Mouse (Mus musculus): ENCODE data around the gene Tcf12. TPM values are rescaled to one million over a fixed set of nuclear protein-coding genes. Genes with fewer than 3 reads are reported as not detected.

Gene Tcf12
- polyA plus RNA-seq, 1 experiment from 2014 or later: 94.8 TPM

GRCm38 (mm10) chr9:71822003-71822402 is 289.7 kb downstream of the Tcf12 start:
- no peak overlapping the region for H3K27ac ChIP-seq
- no peak for DNase-seq (ENCODE audit: low spot score)

GRCm38 (mm10) chr9:71818453-71818852 is 293.2 kb downstream of the Tcf12 start:
- Histone ChIP-seq H3K4me3 (replicated peaks; ENCODE audit: low read length) (no peak overlapping the region), H3K4me2 (replicated peaks) (no peak overlapping the region), H3K4me1 (replicated peaks; ENCODE audit: control insufficient read depth, insufficient read depth, low read length) (no peaks in the 10 kb centered on the region), H3K9me3 (ENCODE audit: control insufficient read depth, low read length) (no peaks in the 10 kb centered on the region), H3K36me3 (replicated peaks; ENCODE audit: control insufficient read depth, insufficient read depth) (no peaks in the 10 kb centered on the region), H3K27ac (no peak overlapping the region), H3K27me3 (ENCODE audit: control insufficient read depth, insufficient read depth, low read length) (no peaks in the 10 kb centered on the region), H3K9ac (no peak overlapping the region)
- 89% methylated on average over 7 of the region's 7 CpGs for WGBS
- no peak for DNase-seq (ENCODE audit: low spot score)
- ATAC-seq (ENCODE audit: low FRiP score): no peak

More at GRCm38 (mm10) chr9:71822003-71822402, 289.7 kb downstream of the Tcf12 start:
- Histone ChIP-seq H3K9ac (no peak overlapping the region), H3K36me3 (replicated peaks; ENCODE audit: control insufficient read depth, insufficient read depth) (no peaks in the 10 kb centered on the region), H3K4me3 (replicated peaks; ENCODE audit: low read length) (no peak overlapping the region), H3K4me2 (replicated peaks) (no peak overlapping the region), H3K4me1 (replicated peaks; ENCODE audit: control insufficient read depth, insufficient read depth, low read length) (no peaks in the 10 kb centered on the region), H3K9me3 (ENCODE audit: control insufficient read depth, low read length) (no peaks in the 10 kb centered on the region), H3K27me3 (ENCODE audit: control insufficient read depth, insufficient read depth, low read length) (no peaks in the 10 kb centered on the region)
- 82% methylated on average over 3 of the region's 3 CpGs for WGBS
- ATAC-seq (ENCODE audit: low FRiP score): no peak

- no peak for ATAC-seq (ENCODE audit: low FRiP score)
These were observed 295.6 kb downstream of the Tcf12 start for GRCm38 (mm10) chr9:71816121-71816520.

GRCm38 (mm10) chr9:71813565-71813964 is 298.1 kb downstream of the Tcf12 start:
- H3K9ac ChIP-seq: no peak overlapping the region
- no peak overlapping the region for H3K4me2 ChIP-seq (replicated peaks)
- no peak for DNase-seq (ENCODE audit: low spot score)
- no peaks in the 10 kb centered on the region for H3K36me3 ChIP-seq (replicated peaks; ENCODE audit: control insufficient read depth, insufficient read depth)
- H3K9me3 ChIP-seq (ENCODE audit: control insufficient read depth, low read length): no peaks in the 10 kb centered on the region; the same call in 1 of the 2 replicates
- no peak for ATAC-seq (ENCODE audit: low FRiP score)
- WGBS: 87% methylated on average over 3 of the region's 3 CpGs
- H3K27ac ChIP-seq: no peak overlapping the region
- no peaks in the 10 kb centered on the region for H3K4me1 ChIP-seq (replicated peaks; ENCODE audit: control insufficient read depth, insufficient read depth, low read length)
- no peak overlapping the region for H3K4me3 ChIP-seq (replicated peaks; ENCODE audit: low read length)
- H3K27me3 ChIP-seq (ENCODE audit: control insufficient read depth, insufficient read depth, low read length): no peaks in the 10 kb centered on the region

More at GRCm38 (mm10) chr9:71816121-71816520, 295.6 kb downstream of the Tcf12 start:
- Histone ChIP-seq H3K27me3 (ENCODE audit: control insufficient read depth, insufficient read depth, low read length) (no peaks in the 10 kb centered on the region), H3K4me2 (replicated peaks) (no peak overlapping the region), H3K4me3 (replicated peaks; ENCODE audit: low read length) (no peak overlapping the region), H3K27ac (no peak overlapping the region), H3K9me3 (ENCODE audit: control insufficient read depth, low read length) (no peaks in the 10 kb centered on the region), H3K4me1 (replicated peaks; ENCODE audit: control insufficient read depth, insufficient read depth, low read length) (no peaks in the 10 kb centered on the region), H3K9ac (no peak overlapping the region), H3K36me3 (replicated peaks; ENCODE audit: control insufficient read depth, insufficient read depth) (no peaks in the 10 kb centered on the region)
- WGBS: 76% methylated on average over 3 of the region's 3 CpGs
- DNase-seq (ENCODE audit: low spot score): no peak

GRCm38 (mm10) chr9:71812914-71813313 is 298.8 kb downstream of the Tcf12 start:
- H3K27ac ChIP-seq: no peak overlapping the region
- no peaks in the 10 kb centered on the region for H3K36me3 ChIP-seq (replicated peaks; ENCODE audit: control insufficient read depth, insufficient read depth)
- no peaks in the 10 kb centered on the region for H3K4me1 ChIP-seq (replicated peaks; ENCODE audit: control insufficient read depth, insufficient read depth, low read length)
- no peak overlapping the region for H3K4me2 ChIP-seq (replicated peaks)
- no peak overlapping the region for H3K9ac ChIP-seq
- no peak overlapping the region for H3K4me3 ChIP-seq (replicated peaks; ENCODE audit: low read length)
- 50% methylated on average over 4 of the region's 4 CpGs for WGBS
- DNase-seq (ENCODE audit: low spot score) (no peak), ATAC-seq (ENCODE audit: low FRiP score) (no peak)
- no peaks in the 10 kb centered on the region; the same call in 1 of the 2 replicates for H3K9me3 ChIP-seq (ENCODE audit: control insufficient read depth, low read length)
- no peaks in the 10 kb centered on the region for H3K27me3 ChIP-seq (ENCODE audit: control insufficient read depth, insufficient read depth, low read length)

GRCm38 (mm10) chr9:71812402-71812801 is 299.3 kb downstream of the Tcf12 start:
- WGBS: 31% methylated on average over 4 of the region's 4 CpGs
- no peak overlapping the region for H3K4me2 ChIP-seq (replicated peaks)
- no peak overlapping the region for H3K4me3 ChIP-seq (replicated peaks; ENCODE audit: low read length)
- no peaks in the 10 kb centered on the region; the same call in 1 of the 2 replicates for H3K9me3 ChIP-seq (ENCODE audit: control insufficient read depth, low read length)
- H3K36me3 ChIP-seq (replicated peaks; ENCODE audit: control insufficient read depth, insufficient read depth): no peaks in the 10 kb centered on the region
- no peak overlapping the region for H3K27ac ChIP-seq
- H3K27me3 ChIP-seq (ENCODE audit: control insufficient read depth, insufficient read depth, low read length): no peaks in the 10 kb centered on the region
- no peak for DNase-seq (ENCODE audit: low spot score)
- H3K4me1 ChIP-seq (replicated peaks; ENCODE audit: control insufficient read depth, insufficient read depth, low read length): no peaks in the 10 kb centered on the region
- no peak for ATAC-seq (ENCODE audit: low FRiP score)
- H3K9ac ChIP-seq: no peak overlapping the region

GRCm38 (mm10) chr9:71811404-71811803 is 300.3 kb downstream of the Tcf12 start:
- H3K4me2 ChIP-seq (replicated peaks): no peak overlapping the region
- H3K27ac ChIP-seq: no peak overlapping the region
- ATAC-seq (ENCODE audit: low FRiP score): no peak
- H3K36me3 ChIP-seq (replicated peaks; ENCODE audit: control insufficient read depth, insufficient read depth): no peaks in the 10 kb centered on the region
- no peaks in the 10 kb centered on the region for H3K4me1 ChIP-seq (replicated peaks; ENCODE audit: control insufficient read depth, insufficient read depth, low read length)
- no peaks in the 10 kb centered on the region; the same call in 1 of the 2 replicates for H3K9me3 ChIP-seq (ENCODE audit: control insufficient read depth, low read length)
- no peak for DNase-seq (ENCODE audit: low spot score)
- H3K9ac ChIP-seq: no peak overlapping the region
- WGBS: 80% methylated on average over 5 of the region's 5 CpGs
- H3K27me3 ChIP-seq (ENCODE audit: control insufficient read depth, insufficient read depth, low read length): no peaks in the 10 kb centered on the region
- H3K4me3 ChIP-seq (replicated peaks; ENCODE audit: low read length): no peak overlapping the region

- no peaks in the 10 kb centered on the region for H3K4me1 ChIP-seq (replicated peaks; ENCODE audit: control insufficient read depth, insufficient read depth, low read length)
- H3K4me3 ChIP-seq (replicated peaks; ENCODE audit: low read length): no peak overlapping the region
- no peak for DNase-seq (ENCODE audit: low spot score)
- H3K27ac ChIP-seq: no peak overlapping the region
- no peak overlapping the region for H3K9ac ChIP-seq
- H3K9me3 ChIP-seq (ENCODE audit: control insufficient read depth, low read length): no peaks in the 10 kb centered on the region; the same call in 1 of the 2 replicates
- H3K27me3 ChIP-seq (ENCODE audit: control insufficient read depth, insufficient read depth, low read length): no peaks in the 10 kb centered on the region
- H3K36me3 ChIP-seq (replicated peaks; ENCODE audit: control insufficient read depth, insufficient read depth): no peaks in the 10 kb centered on the region
- no peak overlapping the region for H3K4me2 ChIP-seq (replicated peaks)
- WGBS: 91% methylated on average over 2 of the region's 2 CpGs
- no peak for ATAC-seq (ENCODE audit: low FRiP score)
These were observed 300.9 kb downstream of the Tcf12 start for GRCm38 (mm10) chr9:71810723-71811122.

- peak overlapping the region; percentile 27 for H3K4me2 ChIP-seq (replicated peaks)
- DNase-seq (ENCODE audit: low spot score): peak; percentile 48
These were observed 302.9 kb downstream of the Tcf12 start for GRCm38 (mm10) chr9:71808640-71809254.

More at GRCm38 (mm10) chr9:71808640-71809254, 302.9 kb downstream of the Tcf12 start:
- H3K4me1 ChIP-seq (replicated peaks; ENCODE audit: control insufficient read depth, insufficient read depth, low read length): no peaks in the 10 kb centered on the region
- H3K36me3 ChIP-seq (replicated peaks; ENCODE audit: control insufficient read depth, insufficient read depth): no peaks in the 10 kb centered on the region
- H3K27ac ChIP-seq: no peak overlapping the region
- 35% methylated on average over 11 of the region's 11 CpGs for WGBS
- no peaks in the 10 kb centered on the region; the same call in 1 of the 2 replicates for H3K9me3 ChIP-seq (ENCODE audit: control insufficient read depth, low read length)
- H3K4me3 ChIP-seq (replicated peaks; ENCODE audit: low read length): no peak overlapping the region
- H3K27me3 ChIP-seq (ENCODE audit: control insufficient read depth, insufficient read depth, low read length): no peaks in the 10 kb centered on the region
- no peak for ATAC-seq (ENCODE audit: low FRiP score)
- no peak overlapping the region for H3K9ac ChIP-seq
